Mouse (Mus musculus) small intestine, adult 2 months (tissue): ENCODE data around the gene Slc16a5.

Source experiments
- CTCF ChIP-seq: fragments of 200-500 bp; IDR thresholded peaks from 2 replicates; pipeline ENCODE4 v1.5.1; 2012; ENCODE audit warnings: low read depth, mild to moderate bottlenecking, control low read depth, inconsistent platforms, low read length, moderate library complexity, mixed read lengths; ENCODE audit not compliant: insufficient replicate concordance, insufficient read length; ENCODE audit errors: extremely low read depth
- POLR2A ChIP-seq: fragments of 200-500 bp; IDR thresholded peaks from 2 replicates; pipeline ENCODE4 v1.6.1; 2012; ENCODE audit warnings: low read depth, mild to moderate bottlenecking, control low read depth, inconsistent platforms, low read length, moderate library complexity

- no peak for TF ChIP-seq POLR2A
- TF ChIP-seq CTCF, result no peak
Observed at GRCm38 (mm10) chr11:115521080-115521479, 58.8 kb downstream of the Slc16a5 start.
